Mouse (Mus musculus): Measurements from ENCODE around the gene Gm20388.

DNA sequence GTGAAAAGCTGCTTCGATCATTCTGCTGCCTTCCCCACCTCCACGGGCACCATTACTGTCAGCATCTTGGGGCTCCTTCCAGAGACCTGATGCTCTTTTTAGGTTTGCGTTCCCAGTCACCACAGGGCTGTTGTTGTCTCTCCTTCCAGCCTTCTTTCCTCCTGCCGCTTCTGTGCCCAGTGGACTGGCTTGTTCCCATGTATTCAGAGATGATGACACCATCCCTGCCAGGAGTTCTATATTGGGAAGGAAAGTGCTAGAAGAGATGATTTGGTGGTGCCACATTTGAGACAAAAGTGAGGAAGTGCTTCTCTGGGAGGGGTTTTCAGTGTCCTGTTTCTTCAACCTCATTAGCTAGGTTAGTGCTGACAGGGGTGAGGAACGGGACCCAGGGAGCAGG, 208.2 kb downstream of the Gm20388 start:
- TF ChIP-seq CTCF (IDR thresholded peaks at IDR 0.05; ENCODE audit: low read depth, low read length) (no peak), GATA2 (IDR thresholded peaks at IDR 0.05; ENCODE audit: borderline replicate concordance, low read depth, low read length) (no peak), GATA1 (IDR thresholded peaks at IDR 0.05; ENCODE audit: borderline replicate concordance, low read length) (no peak)

Measured in G1E (cell line).